Mouse (Mus musculus): Measurements from ENCODE around the gene Cap2.

DNA sequence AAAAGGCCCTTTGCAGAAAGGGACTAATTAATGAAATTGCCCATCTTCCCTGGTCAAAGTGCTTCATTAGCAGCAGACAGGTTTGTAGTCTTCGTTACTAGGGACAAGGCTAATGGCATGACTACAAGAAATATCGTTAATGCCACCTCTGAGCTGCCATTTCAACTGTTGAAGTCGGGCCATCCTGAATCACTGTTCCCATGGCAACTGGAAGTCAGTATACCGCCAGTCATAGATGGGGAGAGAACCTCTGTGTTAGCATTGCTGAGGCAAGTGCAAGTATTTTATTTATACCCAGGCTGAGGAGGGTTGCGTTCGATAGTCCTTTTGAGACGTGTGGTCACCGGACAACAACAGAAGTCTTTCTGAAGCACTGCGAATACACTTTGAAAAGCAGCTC, 53.1 kb downstream of the Cap2 start:
- TF ChIP-seq CTCF (IDR thresholded peaks at IDR 0.05; ENCODE audit: low read depth) (no peak), EP300 (optimal IDR thresholded peaks at IDR 0.05) (no peak)
